Mouse (Mus musculus): Measurements from ENCODE around the gene Cst13. TPM values are rescaled to one million over a fixed set of nuclear protein-coding genes. Genes with fewer than 3 reads are reported as not detected.

Gene Cst13
- total RNA-seq, 2 experiments from 2014 or later = not detected

GRCm38 (mm10) chr2:148874224-148874616 is 54.3 kb downstream of the Cst13 start:
- no peak for ATAC-seq (replicated peaks; ENCODE audit: low FRiP score, poor library complexity, severe bottlenecking)

- ATAC-seq (replicated peaks; ENCODE audit: low FRiP score, poor library complexity, severe bottlenecking) = peak; percentile 53
Measured at GRCm38 (mm10) chr2:148874617-148875334, 54.9 kb downstream of the Cst13 start.

- peak; percentile 90 for ATAC-seq (replicated peaks; ENCODE audit: low FRiP score, poor library complexity, severe bottlenecking)
Measured at GRCm38 (mm10) chr2:148875335-148875811, 55.5 kb downstream of the Cst13 start, which contains the start of gene Cst3. TSS of gene Cst3 (minus strand) at chr2:148875692.

GRCm38 (mm10) chr2:148877016-148877770 is 57.3 kb downstream of the Cst13 start:
- ATAC-seq (replicated peaks; ENCODE audit: low FRiP score, poor library complexity, severe bottlenecking) = no peak

GRCm38 (mm10) chr2:148878641-148879130 is 58.8 kb downstream of the Cst13 start:
- ATAC-seq (replicated peaks; ENCODE audit: low FRiP score, poor library complexity, severe bottlenecking) = no peak

- ATAC-seq (replicated peaks; ENCODE audit: low FRiP score, poor library complexity, severe bottlenecking) = no peak
Measured at GRCm38 (mm10) chr2:148879199-148879598, 59.3 kb downstream of the Cst13 start.

Other genes with a start within 250 kb of the Cst13 start
- gene Nxt1, start 147.5 kb upstream of the Cst13 start, total RNA-seq (2015; ENCODE audit: low replicate concordance) = 55.9 and 62.0 TPM in 2 replicates
- gene Nxt1, start 147.5 kb upstream of the Cst13 start, total RNA-seq (2017; ENCODE audit: low replicate concordance) = 21.4 and 37.2 TPM in 2 replicates
- 3.6 and 9.6 TPM in 2 replicates for gene Gzf1, start 139.1 kb upstream of the Cst13 start, total RNA-seq (2015; ENCODE audit: low replicate concordance)
- gene Gzf1, start 139.1 kb upstream of the Cst13 start, total RNA-seq (2017; ENCODE audit: low replicate concordance) = 7.1 and 11.0 TPM in 2 replicates
- gene Napb, start 87.6 kb upstream of the Cst13 start, total RNA-seq (2015; ENCODE audit: low replicate concordance) = 0.72 TPM in 1 of 2 replicates, not detected in the other
- gene Napb, start 87.6 kb upstream of the Cst13 start, total RNA-seq (2017; ENCODE audit: low replicate concordance) = not detected in 2 replicates
- not detected in 2 replicates for gene Cstl1, start 69.7 kb upstream of the Cst13 start, total RNA-seq (2015; ENCODE audit: low replicate concordance)
- gene Cstl1, start 69.7 kb upstream of the Cst13 start, total RNA-seq (2017; ENCODE audit: low replicate concordance) = not detected in 2 replicates
- gene Cst11, start 48.6 kb upstream of the Cst13 start, total RNA-seq (2015; ENCODE audit: low replicate concordance) = not detected in 2 replicates
- gene Cst11, start 48.6 kb upstream of the Cst13 start, total RNA-seq (2017; ENCODE audit: low replicate concordance) = not detected in 2 replicates
- gene 8030411F24Rik, start 38.1 kb upstream of the Cst13 start, total RNA-seq (2015; ENCODE audit: low replicate concordance) = not detected in 2 replicates
- gene 8030411F24Rik, start 38.1 kb upstream of the Cst13 start, total RNA-seq (2017; ENCODE audit: low replicate concordance) = not detected in 2 replicates
- gene Cst12, start 30.7 kb upstream of the Cst13 start, total RNA-seq (2015; ENCODE audit: low replicate concordance) = not detected in 2 replicates
- not detected in 2 replicates for gene Cst12, start 30.7 kb upstream of the Cst13 start, total RNA-seq (2017; ENCODE audit: low replicate concordance)
- gene Cst8, start 21.3 kb upstream of the Cst13 start, total RNA-seq (2015; ENCODE audit: low replicate concordance) = not detected in 2 replicates
- gene Cst8, start 21.3 kb upstream of the Cst13 start, total RNA-seq (2017; ENCODE audit: low replicate concordance) = not detected in 2 replicates
- not detected in 2 replicates for gene Cst9, start 15.1 kb downstream of the Cst13 start, total RNA-seq (2015; ENCODE audit: low replicate concordance)
- not detected in 2 replicates for gene Cst9, start 15.1 kb downstream of the Cst13 start, total RNA-seq (2017; ENCODE audit: low replicate concordance)
- not detected in 2 replicates for gene 9230104L09Rik, start 45.0 kb downstream of the Cst13 start, total RNA-seq (2015; ENCODE audit: low replicate concordance)
- gene 9230104L09Rik, start 45.0 kb downstream of the Cst13 start, total RNA-seq (2017; ENCODE audit: low replicate concordance) = not detected in 2 replicates
- 130 and 133 TPM in 2 replicates for gene Cst3, start 55.6 kb downstream of the Cst13 start, total RNA-seq (2015; ENCODE audit: low replicate concordance)
- gene Cst3, start 55.6 kb downstream of the Cst13 start, total RNA-seq (2017; ENCODE audit: low replicate concordance) = 37.9 and 71.9 TPM in 2 replicates
- not detected in 2 replicates for gene Gm1330, start 183.2 kb downstream of the Cst13 start, total RNA-seq (2015; ENCODE audit: low replicate concordance)
- gene Gm1330, start 183.2 kb downstream of the Cst13 start, total RNA-seq (2017; ENCODE audit: low replicate concordance) = not detected in 2 replicates
- gene Gm10750, start 197.2 kb downstream of the Cst13 start, total RNA-seq (2015; ENCODE audit: low replicate concordance) = not detected in 2 replicates
- not detected in 2 replicates for gene Gm10750, start 197.2 kb downstream of the Cst13 start, total RNA-seq (2017; ENCODE audit: low replicate concordance)

Data from erythroid progenitor cell, adult 5-6 weeks (primary cell).